Mouse (Mus musculus): Measurements from ENCODE around the gene Ebf3. TPM values are rescaled to one million over a fixed set of nuclear protein-coding genes. Genes with fewer than 3 reads are reported as not detected.

Ebf3 gene
- total and polyA plus RNA-seq, 2 experiments from 2014 or later: 0.67 to 14.0 TPM

GRCm38 (mm10) chr7:137159086-137159485 is 155.2 kb downstream of the Ebf3 start:
- no peak for DNase-seq
- ATAC-seq: no peak
- Histone ChIP-seq H3K9ac (no peak overlapping the region), H3K36me3 (ENCODE audit: insufficient read depth) (no peaks in the 10 kb centered on the region), H3K27ac (ENCODE audit: low read depth, low read length) (no peak overlapping the region), H3K4me3 (ENCODE audit: low read depth, low read length) (no peak overlapping the region), H3K27me3 (ENCODE audit: insufficient read depth, low read length) (no peaks in the 10 kb centered on the region; the same call in 1 of the 2 replicates), H3K4me1 (ENCODE audit: insufficient read depth) (no peaks in the 10 kb centered on the region), H3K4me2 (ENCODE audit: low read depth) (no peak overlapping the region), H3K9me3 (ENCODE audit: low read length) (no peaks in the 10 kb centered on the region)
- TF ChIP-seq CTCF (IDR thresholded peaks at IDR 0.05; ENCODE audit: low read depth): no peak

GRCm38 (mm10) chr7:137154623-137155022 is 159.6 kb downstream of the Ebf3 start:
- Histone ChIP-seq H3K27me3 (ENCODE audit: insufficient read depth, low read length) (no peaks in the 10 kb centered on the region; the same call in none of the 2 replicates), H3K4me3 (ENCODE audit: low read depth, low read length) (no peak overlapping the region), H3K4me2 (ENCODE audit: low read depth) (no peak overlapping the region), H3K27ac (ENCODE audit: low read depth, low read length) (no peak overlapping the region), H3K9me3 (ENCODE audit: low read length) (no peaks in the 10 kb centered on the region), H3K9ac (no peak overlapping the region), H3K4me1 (ENCODE audit: insufficient read depth) (no peaks in the 10 kb centered on the region), H3K36me3 (ENCODE audit: insufficient read depth) (no peaks in the 10 kb centered on the region)
- no peak for ATAC-seq
- no peak for TF ChIP-seq CTCF (IDR thresholded peaks at IDR 0.05; ENCODE audit: low read depth)
- WGBS: 88% methylated on average over 2 of the region's 2 CpGs
- DNase-seq: no peak

GRCm38 (mm10) chr7:137151854-137152253 is 162.4 kb downstream of the Ebf3 start:
- DNase-seq: no peak
- TF ChIP-seq CTCF (IDR thresholded peaks at IDR 0.05; ENCODE audit: low read depth): no peak
- Histone ChIP-seq H3K27ac (ENCODE audit: low read depth, low read length) (no peak overlapping the region), H3K36me3 (ENCODE audit: insufficient read depth) (no peaks in the 10 kb centered on the region), H3K9me3 (ENCODE audit: low read length) (no peaks in the 10 kb centered on the region), H3K4me2 (ENCODE audit: low read depth) (no peak overlapping the region), H3K27me3 (ENCODE audit: insufficient read depth, low read length) (no peaks in the 10 kb centered on the region; the same call in 1 of the 2 replicates), H3K9ac (no peak overlapping the region), H3K4me3 (ENCODE audit: low read depth, low read length) (no peak overlapping the region), H3K4me1 (ENCODE audit: insufficient read depth) (no peaks in the 10 kb centered on the region)
- WGBS: 79% methylated on average over 2 of the region's 2 CpGs
- no peak for ATAC-seq

GRCm38 (mm10) chr7:137147101-137147500 is 167.1 kb downstream of the Ebf3 start:
- no peak for TF ChIP-seq CTCF (IDR thresholded peaks at IDR 0.05; ENCODE audit: low read depth)
- H3K4me2 ChIP-seq (ENCODE audit: low read depth): 0 out of 2 replicates have a peak overlapping the region, but pooled peaks have one; percentile 1
- H3K27ac ChIP-seq (ENCODE audit: low read depth, low read length): no peak overlapping the region
- no peak overlapping the region for H3K4me3 ChIP-seq (ENCODE audit: low read depth, low read length)
- no peaks in the 10 kb centered on the region for H3K9me3 ChIP-seq (ENCODE audit: low read length)
- no peak overlapping the region for H3K9ac ChIP-seq
- DNase-seq (peak; percentile 39), ATAC-seq (0 out of 2 replicates have a peak, but pooled peaks have one; percentile 38)
- no peaks in the 10 kb centered on the region; the same call in 1 of the 2 replicates for H3K27me3 ChIP-seq (ENCODE audit: insufficient read depth, low read length)
- H3K36me3 ChIP-seq (ENCODE audit: insufficient read depth): no peaks in the 10 kb centered on the region
- WGBS: 36% methylated on average over 12 of the region's 12 CpGs
- no peaks in the 10 kb centered on the region for H3K4me1 ChIP-seq (ENCODE audit: insufficient read depth)

Other genes with a start within 250 kb of the Ebf3 start
- gene 9430038I01Rik, start 96.3 kb upstream of the Ebf3 start, total RNA-seq (2014; rRNA removed): 8.9 and 10.7 TPM in 2 replicates
- 11.7 and 13.6 TPM in 2 replicates for gene 9430038I01Rik, start 96.3 kb upstream of the Ebf3 start, polyA plus RNA-seq (2015; fragmentation: Nextera tagmentation; extraction: Ambion mirVana)
- 158 and 207 TPM in 2 replicates for gene Glrx3, start 123.2 kb upstream of the Ebf3 start, total RNA-seq (2014; rRNA removed)
- gene Glrx3, start 123.2 kb upstream of the Ebf3 start, polyA plus RNA-seq (2015; fragmentation: Nextera tagmentation; extraction: Ambion mirVana): 233 and 282 TPM in 2 replicates

Data from forebrain, postnatal 0 days (tissue).